Mouse (Mus musculus) erythroblast, embryonic 14.5 days (primary cell): ENCODE measurements around the gene Klhl7. TPM values are rescaled to one million over a fixed set of nuclear protein-coding genes. Genes with fewer than 3 reads are reported as not detected.

Source experiments
- H3K27me3 ChIP-seq: 2 replicates; pipeline ENCODE4 v1.6.1; 2012; ENCODE audit warnings: inconsistent platforms; ENCODE audit not compliant: control insufficient read depth
- H3K36me3 ChIP-seq: 2 replicates; pipeline ENCODE4 v1.6.1; 2012; ENCODE audit warnings: mild to moderate bottlenecking, inconsistent platforms; ENCODE audit not compliant: control insufficient read depth
- H3K4me1 ChIP-seq: 2 replicates; pipeline ENCODE4 v1.6.1; 2012; ENCODE audit warnings: inconsistent platforms; ENCODE audit not compliant: control insufficient read depth
- H3K4me3 ChIP-seq: replicated peaks from 2 replicates; pipeline ENCODE3; 2012; ENCODE audit warnings: moderate library complexity, mild to moderate bottlenecking, inconsistent platforms
- H3K9me3 ChIP-seq: 2 replicates; pipeline ENCODE4 v1.6.1; 2012; ENCODE audit warnings: low read length, inconsistent platforms, mixed read lengths; ENCODE audit not compliant: control insufficient read depth
- GATA1 ChIP-seq: IDR thresholded peaks from 2 replicates; pipeline ENCODE4 v1.6.1; 2012; ENCODE audit warnings: low read length, inconsistent platforms, mixed read lengths
- TAL1 ChIP-seq: IDR thresholded peaks from 3 replicates; pipeline ENCODE4 v1.6.1; 2012; ENCODE audit warnings: low read length, inconsistent platforms, mixed read lengths
- polyA plus RNA-seq: library from polyadenylated mRNA; stranded (reverse); fragments of >175 nt; gene quantifications from 2 replicates; pipeline ENCODE4 v1.2.3, GENCODE M21; 2012

Klhl7 gene
- polyA plus RNA-seq, 1 experiment: 0.42 TPM

- TF ChIP-seq TAL1 (no peak), GATA1 (no peak)
- no peak overlapping the region for H3K4me3 ChIP-seq
Observed at GRCm38 (mm10) chr5:24184011-24184410, 83.6 kb downstream of the Klhl7 start.

GRCm38 (mm10) chr5:24188476-24188875, 88.1 kb downstream of the Klhl7 start:
- Histone ChIP-seq H3K27me3 (no peaks in the 10 kb centered on the region), H3K9me3 (peaks cover 2% of the 10 kb centered on the region; the same call in 1 of the 2 replicates), H3K36me3 (peaks cover 9% of the 10 kb centered on the region), H3K4me3 (no peak overlapping the region), H3K4me1 (no peaks in the 10 kb centered on the region)
- TF ChIP-seq GATA1 (no peak), TAL1 (no peak)

More at GRCm38 (mm10) chr5:24184011-24184410, 83.6 kb downstream of the Klhl7 start:
- Histone ChIP-seq H3K4me1 (no peaks in the 10 kb centered on the region), H3K36me3 (peaks cover 39% of the 10 kb centered on the region), H3K27me3 (no peaks in the 10 kb centered on the region), H3K9me3 (peaks cover 2% of the 10 kb centered on the region; the same call in 1 of the 2 replicates)

- Histone ChIP-seq H3K36me3 (no peaks in the 10 kb centered on the region), H3K4me1 (no peaks in the 10 kb centered on the region), H3K9me3 (peaks cover 2% of the 10 kb centered on the region; the same call in 1 of the 2 replicates), H3K27me3 (no peaks in the 10 kb centered on the region), H3K4me3 (no peak overlapping the region)
- TF ChIP-seq GATA1: no peak
- no peak for TF ChIP-seq TAL1
Observed at GRCm38 (mm10) chr5:24191821-24192220, 91.4 kb downstream of the Klhl7 start.

GRCm38 (mm10) chr5:24201006-24201405, 100.6 kb downstream of the Klhl7 start:
- H3K9me3 ChIP-seq: no peaks in the 10 kb centered on the region
- H3K4me1 ChIP-seq: no peaks in the 10 kb centered on the region
- no peak overlapping the region for H3K4me3 ChIP-seq
- H3K27me3 ChIP-seq: no peaks in the 10 kb centered on the region
- no peak for TF ChIP-seq GATA1
- TF ChIP-seq TAL1: no peak
- H3K36me3 ChIP-seq: no peaks in the 10 kb centered on the region

GRCm38 (mm10) chr5:24202492-24202891, 102.1 kb downstream of the Klhl7 start:
- Histone ChIP-seq H3K9me3 (no peaks in the 10 kb centered on the region), H3K27me3 (no peaks in the 10 kb centered on the region), H3K36me3 (no peaks in the 10 kb centered on the region), H3K4me3 (no peak overlapping the region), H3K4me1 (no peaks in the 10 kb centered on the region)
- TF ChIP-seq TAL1: no peak
- TF ChIP-seq GATA1: no peak

GRCm38 (mm10) chr5:24203266-24203665, 102.9 kb downstream of the Klhl7 start:
- no peaks in the 10 kb centered on the region for H3K36me3 ChIP-seq
- H3K4me3 ChIP-seq: no peak overlapping the region
- no peaks in the 10 kb centered on the region for H3K4me1 ChIP-seq
- no peak for TF ChIP-seq GATA1
- TF ChIP-seq TAL1: no peak
- no peaks in the 10 kb centered on the region for H3K27me3 ChIP-seq
- no peaks in the 10 kb centered on the region for H3K9me3 ChIP-seq

- no peak for TF ChIP-seq GATA1
- TF ChIP-seq TAL1: no peak
- H3K4me1 ChIP-seq: no peaks in the 10 kb centered on the region
- no peaks in the 10 kb centered on the region for H3K36me3 ChIP-seq
- H3K27me3 ChIP-seq: no peaks in the 10 kb centered on the region
- no peaks in the 10 kb centered on the region for H3K9me3 ChIP-seq
- H3K4me3 ChIP-seq: no peak overlapping the region
Observed at GRCm38 (mm10) chr5:24207965-24208364, 107.6 kb downstream of the Klhl7 start.

DNA sequence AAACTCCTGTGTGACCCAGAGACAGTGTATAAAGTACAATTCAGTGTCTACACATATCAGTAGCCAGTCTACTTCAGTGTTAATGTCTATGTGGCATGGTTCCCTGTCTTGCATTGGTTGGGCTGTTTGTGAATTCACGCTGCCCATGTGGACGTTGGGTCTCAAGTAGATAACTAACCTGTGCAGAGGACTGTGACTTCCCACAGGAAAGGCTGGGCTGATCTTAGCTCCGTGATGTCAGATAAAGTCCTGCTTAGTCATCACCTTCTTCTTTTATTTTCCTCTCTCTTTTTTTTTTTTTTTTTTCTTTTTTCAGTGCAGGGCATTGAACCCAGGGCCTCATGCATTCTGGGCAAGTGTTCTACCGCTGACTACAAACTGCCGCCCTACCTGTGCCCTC, 108.1 kb downstream of the Klhl7 start:
- H3K36me3 ChIP-seq: no peaks in the 10 kb centered on the region
- no peaks in the 10 kb centered on the region for H3K27me3 ChIP-seq
- H3K4me3 ChIP-seq: no peak overlapping the region
- H3K4me1 ChIP-seq: no peaks in the 10 kb centered on the region
- TF ChIP-seq GATA1: no peak
- no peak for TF ChIP-seq TAL1
- H3K9me3 ChIP-seq: no peaks in the 10 kb centered on the region

Other genes starting within 250 kb of the Klhl7 start
- gene Fam126a, start 69.9 kb upstream of the Klhl7 start, polyA plus RNA-seq: 2.4 and 3.5 TPM in 2 replicates
- 0.16 and 0.42 TPM in 2 replicates for gene Nupl2, start 64.4 kb downstream of the Klhl7 start, polyA plus RNA-seq